Mouse (Mus musculus): ENCODE results near the gene Crebrf.

- TF ChIP-seq CTCF (IDR thresholded peaks at IDR 0.05; ENCODE audit: low read depth) (no peak), EP300 (IDR thresholded peaks at IDR 0.05; ENCODE audit: low read depth) (no peak)
These were observed 52.3 kb downstream of the Crebrf start for GRCm38 (mm10) chr17:26767754-26768124.

Data from heart, postnatal 0 days (tissue).